Mouse (Mus musculus) layer of hippocampus, postnatal 36 days (tissue): Measurements from ENCODE around the gene Aass. TPM values are rescaled to one million over a fixed set of nuclear protein-coding genes. Genes with fewer than 3 reads are reported as not detected.

Experiments used
- DNase-seq, 2 experiments: peaks; one replicate each; pipeline ENCODE4 v3.0.0; 2022
- total RNA-seq, 2 experiments: library from RNA; stranded (reverse); gene quantifications; 2 replicates each; pipeline ENCODE4 v1.2.3; 2021

Gene Aass
- total RNA-seq, 2 experiments from 2014 or later, result 4.2 to 4.9 TPM

DNA sequence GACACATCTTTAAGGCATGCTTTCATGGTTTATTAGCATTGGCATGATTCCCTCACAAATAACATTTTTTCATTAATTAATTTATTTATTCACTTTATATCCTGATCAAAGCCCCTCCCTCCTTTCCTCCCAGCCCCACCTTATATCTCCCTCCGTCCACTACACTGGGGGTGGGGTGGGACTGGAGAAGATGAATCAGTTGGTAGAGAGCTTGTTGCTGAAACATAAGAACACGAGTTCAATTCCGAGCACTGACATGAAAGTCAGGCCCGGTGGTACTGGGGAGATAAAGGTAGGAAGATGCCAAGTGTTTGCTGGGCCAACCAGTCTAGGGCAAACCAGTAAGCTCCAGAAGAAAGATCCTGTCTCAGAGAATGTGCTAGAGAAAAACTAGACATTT lies 84.0 kb downstream of the Aass start:
- DNase-seq, result no peak

DNA sequence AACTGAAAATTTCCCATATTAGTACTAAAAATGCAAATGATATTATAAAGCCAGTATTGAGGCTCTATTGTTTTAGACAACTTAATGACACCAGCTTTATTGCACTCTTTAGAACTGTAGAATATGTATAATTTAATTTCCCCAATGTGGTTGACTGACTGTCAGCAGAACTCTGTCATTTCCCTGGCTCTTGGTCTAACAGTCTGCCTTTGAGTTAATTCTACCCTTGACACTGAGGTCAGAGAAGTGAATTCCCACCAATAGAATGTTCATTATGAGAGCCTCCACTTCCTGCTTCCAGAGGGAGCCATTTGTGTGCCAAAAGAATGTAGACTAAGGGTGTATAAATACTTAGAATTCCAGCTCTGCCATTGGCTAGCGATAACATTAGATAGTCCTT lies 104.5 kb downstream of the Aass start:
- DNase-seq, result no peak

Other genes starting within 250 kb of the Aass start
- gene Fezf1, start 115.4 kb upstream of the Aass start, total RNA-seq, result under 1 TPM in 1 of 2 experiments, not detected in 1; 0.15 TPM